Mouse (Mus musculus) MEL (cell line): ENCODE results near the gene Arhgef2. TPM values are rescaled to one million over a fixed set of nuclear protein-coding genes. Genes with fewer than 3 reads are reported as not detected.

Experiments
- DNase-seq: peaks from one replicate; pipeline ENCODE4 v3.0.0; 2011; ENCODE audit warnings: low read depth, low spot score
- H3K27ac ChIP-seq: 2 replicates; pipeline ENCODE4 v1.5.1; 2012; ENCODE audit warnings: low read depth, mild to moderate bottlenecking, control low read depth, low read length, moderate library complexity; ENCODE audit not compliant: control insufficient read depth
- H3K27me3 ChIP-seq, 2 experiments: fragments of 150-350 bp in 1 of 2; sonication (generic) in 1 of 2; 2 replicates each; pipeline ENCODE4 v1.6.1; 2012; ENCODE audit warnings: low read length in 2 of 2, mild to moderate bottlenecking in 2 of 2, improper control_type of control experiment in 1 of 2, moderate library complexity in 1 of 2; ENCODE audit not compliant: insufficient read depth in 2 of 2, control insufficient read depth in 1 of 2
- H3K36me3 ChIP-seq, 2 experiments: 2 replicates each; pipeline ENCODE4 v1.6.1; 2012 to 2014; ENCODE audit warnings: low read length in 2 of 2, improper control_type of control experiment in 1 of 2, inconsistent platforms in 1 of 2, mild to moderate bottlenecking in 1 of 2; ENCODE audit not compliant: insufficient read depth in 2 of 2, control insufficient read depth in 1 of 2
- H3K4me1 ChIP-seq, 2 experiments: fragments of 150-350 bp in 1 of 2; sonication (generic) in 1 of 2; 2 replicates each; pipeline ENCODE4 v1.6.1; 2012; ENCODE audit warnings: low read length in 2 of 2, improper control_type of control experiment in 1 of 2, mild to moderate bottlenecking in 1 of 2; ENCODE audit not compliant: insufficient read depth in 2 of 2, control insufficient read depth in 1 of 2
- H3K4me3 ChIP-seq, 2 experiments: fragments of 150-350 bp in 1 of 2; sonication (generic) in 1 of 2; 2 replicates each; pipeline ENCODE4 v1.5.1; 2012; ENCODE audit warnings: low read depth in 2 of 2, low read length in 2 of 2, mild to moderate bottlenecking in 2 of 2, moderate library complexity in 2 of 2, control low read depth in 1 of 2, improper control_type of control experiment in 1 of 2; ENCODE audit not compliant: control insufficient read depth in 1 of 2, insufficient read depth in 1 of 2
- H3K79me2 ChIP-seq: 2 replicates; pipeline ENCODE4 v1.6.1; 2012; ENCODE audit warnings: mild to moderate bottlenecking, low read length, moderate library complexity; ENCODE audit not compliant: control insufficient read depth, poor library complexity, insufficient read depth
- H3K9ac ChIP-seq: 2 replicates; pipeline ENCODE4 v1.6.1; 2012; ENCODE audit warnings: low read depth, mild to moderate bottlenecking, control low read depth, low read length, moderate library complexity; ENCODE audit not compliant: control insufficient read depth, poor library complexity, severe bottlenecking
- H3K9me3 ChIP-seq: fragments of 150-350 bp; sonication (generic); replicated peaks from 2 replicates; pipeline ENCODE4 v1.6.1; 2012; ENCODE audit warnings: mild to moderate bottlenecking, low read length, improper control_type of control experiment, moderate library complexity; ENCODE audit not compliant: insufficient read depth
- BHLHE40 ChIP-seq: IDR thresholded peaks from 2 replicates; pipeline ENCODE4 v1.6.1; 2012; ENCODE audit warnings: low read depth, mild to moderate bottlenecking, inconsistent platforms, low read length, improper control_type of control experiment, borderline replicate concordance
- CHD1 ChIP-seq: IDR thresholded peaks from 2 replicates; pipeline ENCODE4 v1.6.1; 2012; ENCODE audit warnings: low read depth, mild to moderate bottlenecking, inconsistent platforms, low read length, improper control_type of control experiment
- CTCF ChIP-seq, 3 experiments: IDR thresholded peaks in 2 of 3; conservative IDR thresholded peaks in 1 of 3; 2 replicates each; pipeline ENCODE4 v1.5.1; 2011 to 2012; ENCODE audit warnings: low read length in 3 of 3, low read depth in 2 of 3, mild to moderate bottlenecking in 2 of 3, improper control_type of control experiment in 1 of 3, inconsistent platforms in 1 of 3, mixed read lengths in 1 of 3, moderate library complexity in 1 of 3; ENCODE audit not compliant: control insufficient read depth in 1 of 3, insufficient read depth in 1 of 3, poor library complexity in 1 of 3, severe bottlenecking in 1 of 3
- ELF1 ChIP-seq: IDR thresholded peaks from 2 replicates; pipeline ENCODE4 v1.6.1; 2014; ENCODE audit warnings: low read depth, mild to moderate bottlenecking, inconsistent platforms, low read length, improper control_type of control experiment, moderate library complexity
- EP300 ChIP-seq, 2 experiments: IDR thresholded peaks; 2 replicates each; pipeline ENCODE4 v1.6.1; 2011; ENCODE audit warnings: improper control_type of control experiment in 2 of 2, low read length in 2 of 2, low read depth in 1 of 2, mild to moderate bottlenecking in 1 of 2
- GABPA ChIP-seq: IDR thresholded peaks from 2 replicates; pipeline ENCODE4 v1.6.1; 2012; ENCODE audit warnings: low read depth, mild to moderate bottlenecking, inconsistent platforms, low read length, improper control_type of control experiment, moderate library complexity
- MAFK ChIP-seq: IDR thresholded peaks from 2 replicates; pipeline ENCODE4 v1.6.1; 2011; ENCODE audit warnings: low read depth, mild to moderate bottlenecking, low read length, improper control_type of control experiment, borderline replicate concordance
- MXI1 ChIP-seq: IDR thresholded peaks from 2 replicates; pipeline ENCODE4 v1.6.1; 2011; ENCODE audit warnings: mild to moderate bottlenecking, low read depth, low read length, improper control_type of control experiment
- MYB ChIP-seq: IDR thresholded peaks from 2 replicates; pipeline ENCODE4 v1.6.1; 2011; ENCODE audit warnings: mild to moderate bottlenecking, low read depth, low read length, improper control_type of control experiment
- POLR2AphosphoS2 ChIP-seq: IDR thresholded peaks from 2 replicates; pipeline ENCODE4 v1.6.1; 2011; ENCODE audit warnings: low read length, improper control_type of control experiment
- POLR2AphosphoS5 ChIP-seq: IDR thresholded peaks from 2 replicates; pipeline ENCODE4 v1.6.1; 2012; ENCODE audit warnings: low read depth, borderline replicate concordance, mild to moderate bottlenecking, inconsistent platforms, low read length, moderate library complexity, mixed read lengths
- RAD21 ChIP-seq: IDR thresholded peaks from 2 replicates; pipeline ENCODE4 v1.6.1; 2011; ENCODE audit warnings: mild to moderate bottlenecking, low read depth, low read length, improper control_type of control experiment
- SIN3A ChIP-seq: IDR thresholded peaks from 2 replicates; pipeline ENCODE4 v1.6.1; 2012; ENCODE audit warnings: low read length, improper control_type of control experiment, inconsistent platforms
- SMC3 ChIP-seq: IDR thresholded peaks from 2 replicates; pipeline ENCODE4 v1.6.1; 2011; ENCODE audit warnings: low read depth, low read length, improper control_type of control experiment
- TAL1 ChIP-seq: IDR thresholded peaks from 2 replicates; pipeline ENCODE4 v1.6.1; 2012; ENCODE audit warnings: mild to moderate bottlenecking, inconsistent platforms, low read length, moderate library complexity, mixed read lengths
- TCF12 ChIP-seq: IDR thresholded peaks from 2 replicates; pipeline ENCODE4 v1.6.1; 2014; ENCODE audit warnings: low read depth, mild to moderate bottlenecking, inconsistent platforms, low read length, improper control_type of control experiment, moderate library complexity
- UBTF ChIP-seq: IDR thresholded peaks from 2 replicates; pipeline ENCODE4 v1.6.1; 2012; ENCODE audit warnings: low read depth, mild to moderate bottlenecking, inconsistent platforms, low read length, improper control_type of control experiment, moderate library complexity, borderline replicate concordance; ENCODE audit not compliant: insufficient read depth
- USF1 ChIP-seq: IDR thresholded peaks from 2 replicates; pipeline ENCODE4 v1.6.1; 2014; ENCODE audit warnings: low read depth, mild to moderate bottlenecking, inconsistent platforms, low read length, improper control_type of control experiment, moderate library complexity
- ZC3H11A ChIP-seq: IDR thresholded peaks from 2 replicates; pipeline ENCODE4 v1.6.1; 2012; ENCODE audit warnings: low read depth, mild to moderate bottlenecking, inconsistent platforms, low read length, improper control_type of control experiment
- ZMIZ1 ChIP-seq: IDR thresholded peaks from 2 replicates; pipeline ENCODE4 v1.6.1; 2012; ENCODE audit warnings: low read depth, mild to moderate bottlenecking, inconsistent platforms, low read length, improper control_type of control experiment, moderate library complexity
- ZNF384 ChIP-seq: IDR thresholded peaks from 2 replicates; pipeline ENCODE4 v1.6.1; 2012; ENCODE audit warnings: low read depth, mild to moderate bottlenecking, inconsistent platforms, low read length, improper control_type of control experiment
- polyA plus RNA-seq, 2 experiments: library from polyadenylated mRNA; stranded (reverse) in 1 of 2; unstranded in 1 of 2; fragments of >175 nt in 1 of 2; fragments of >200 nt in 1 of 2; gene quantifications; 2 replicates each; pipeline versions ENCODE4 v1.2.1 to v1.2.4; 2012; ENCODE audit warnings: low replicate concordance in 2 of 2, low read depth in 1 of 2; ENCODE audit not compliant: insufficient read length in 2 of 2, insufficient read depth in 1 of 2, missing spikeins in 1 of 2
- total RNA-seq: library from RNA; depleted of rRNA; stranded (reverse); fragments of 300-350 nt; gene quantifications from 2 replicates; pipeline ENCODE4 v1.2.3, GENCODE M21; 2012

The Arhgef2 gene
- total and polyA plus RNA-seq, 3 experiments, result 113 to 183 TPM; not detected in 1

DNA sequence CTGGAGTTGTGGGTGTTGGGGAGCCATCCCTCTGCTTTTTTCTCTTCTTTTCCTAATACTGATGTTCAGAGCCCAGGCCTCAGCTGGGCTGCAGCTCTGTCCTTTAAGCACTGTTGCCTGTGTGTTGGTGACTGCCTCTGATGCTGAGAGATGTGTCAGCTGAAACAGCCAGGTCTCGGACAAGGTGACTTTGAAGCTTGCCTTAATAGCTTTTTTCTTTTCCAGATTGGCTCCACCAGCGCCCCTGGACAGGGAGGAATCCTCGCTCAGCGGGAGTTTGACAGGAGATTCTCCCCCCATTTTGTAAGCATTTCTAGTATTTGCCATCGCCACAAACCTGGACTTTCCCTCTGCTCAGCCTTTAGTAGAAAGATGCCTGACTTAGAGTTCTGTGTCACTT, 19.1 kb upstream of the Arhgef2 start:
- DNase-seq, result no peak
- Histone ChIP-seq H3K79me2 (peaks cover 2% of the 10 kb centered on the region; the same call in 1 of the 2 replicates), H3K27ac (no peak overlapping the region), H3K4me3 (no peak overlapping the region), H3K9me3 (no peaks in the 10 kb centered on the region), H3K9ac (no peak overlapping the region), H3K4me1 (0 out of 4 replicates have a peak, but pooled peaks cover 0 to 1% of the 10 kb centered on the region in 2 experiments), H3K36me3 (peaks cover 0 to 25% of the 10 kb centered on the region in 2 experiments; a peak in 2 of 4 replicates), H3K27me3 (no peaks in the 10 kb centered on the region)
- TF ChIP-seq SMC3 (no peak), MAFK (no peak)

DNA sequence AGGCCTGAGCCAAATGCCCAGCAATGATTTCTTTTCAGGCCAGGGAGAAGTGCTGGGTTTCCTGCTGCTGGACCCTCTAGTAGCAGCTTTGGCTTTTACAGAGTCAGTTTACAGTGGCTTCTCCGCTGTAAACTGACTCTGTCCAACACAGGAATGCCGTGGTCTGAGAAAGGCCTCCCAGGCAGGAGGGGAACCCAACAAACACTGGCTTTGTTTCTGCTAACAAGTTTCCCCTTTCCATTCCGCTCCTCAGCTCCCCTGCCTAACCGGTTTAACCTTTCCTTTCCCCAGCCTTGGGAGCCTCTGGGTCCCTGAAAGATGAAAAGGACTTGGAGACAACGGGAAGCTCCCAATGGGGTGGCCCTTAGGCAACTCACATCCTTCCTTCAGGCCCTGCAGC, 15.5 kb upstream of the Arhgef2 start:
- no peaks in the 10 kb centered on the region for H3K9me3 ChIP-seq
- no peak for TF ChIP-seq ZMIZ1
- TF ChIP-seq CTCF (IDR thresholded peaks at IDR 0.05 in 2 of 3, conservative IDR thresholded peaks at IDR 0.05 in 1 of 3; ENCODE audit: control insufficient read depth in 1 of 3, insufficient read depth in 1 of 3, low read depth in 2 of 3, low read length in 3 of 3, poor library complexity in 1 of 3, severe bottlenecking in 1 of 3), result no peak
- no peak for TF ChIP-seq CHD1
- TF ChIP-seq SIN3A, result no peak
- no peak for TF ChIP-seq TCF12
- no peak for TF ChIP-seq TAL1
- no peak for TF ChIP-seq UBTF
- TF ChIP-seq RAD21, result no peak
- no peak for TF ChIP-seq EP300 (IDR thresholded peaks at IDR 0.05; ENCODE audit: low read depth in 1 of 2, low read length in 2 of 2)
- no peak for TF ChIP-seq POLR2AphosphoS2
- no peak for TF ChIP-seq ZNF384
- TF ChIP-seq USF1, result no peak
- TF ChIP-seq POLR2AphosphoS5, result no peak
- no peak for TF ChIP-seq BHLHE40
- no peak for TF ChIP-seq MYB
- no peak for TF ChIP-seq ZC3H11A
- TF ChIP-seq MXI1, result no peak
- no peak for TF ChIP-seq GABPA
- no peak for TF ChIP-seq ELF1
- H3K4me1 ChIP-seq, result peaks cover 0 to 20% of the 10 kb centered on the region in 2 experiments; a peak in 2 of 4 replicates
- H3K4me3 ChIP-seq, result no peak overlapping the region
- no peaks in the 10 kb centered on the region for H3K27me3 ChIP-seq
- no peaks in the 10 kb centered on the region; the same call in 1 of the 2 replicates for H3K79me2 ChIP-seq
- H3K36me3 ChIP-seq, result peaks cover 4 to 13% of the 10 kb centered on the region in 2 experiments
- H3K27ac ChIP-seq, result no peak overlapping the region
- DNase-seq, result no peak
- H3K9ac ChIP-seq, result no peak overlapping the region
